Mouse (Mus musculus) adrenal gland, adult 2 months (tissue): ENCODE data around the gene Ublcp1. TPM values are rescaled to one million over a fixed set of nuclear protein-coding genes. Genes with fewer than 3 reads are reported as not detected.

ENCODE experiments used
- DNase-seq: peaks from one replicate; pipeline ENCODE4 v3.0.0; 2021
- microRNA-seq, 2 experiments: library from miRNA; unstranded; fragments of <30 nt; microRNA quantifications; one replicate each; pipeline ENCODE4 v1.2.0; 2021
- polyA plus RNA-seq: library from polyadenylated mRNA; depleted of rRNA; stranded (reverse); fragments of >200 nt; gene quantifications from 2 replicates; pipeline ENCODE4 v1.2.3, GENCODE M21; 2012; rRNA removed
- total RNA-seq, 2 experiments: library from RNA; stranded (reverse); gene quantifications; 2 replicates each; pipeline ENCODE4 v1.2.3; 2021

The Ublcp1 gene
- total and polyA plus RNA-seq, 3 experiments: 1.6 to 47.8 (median 34.3) TPM

DNA sequence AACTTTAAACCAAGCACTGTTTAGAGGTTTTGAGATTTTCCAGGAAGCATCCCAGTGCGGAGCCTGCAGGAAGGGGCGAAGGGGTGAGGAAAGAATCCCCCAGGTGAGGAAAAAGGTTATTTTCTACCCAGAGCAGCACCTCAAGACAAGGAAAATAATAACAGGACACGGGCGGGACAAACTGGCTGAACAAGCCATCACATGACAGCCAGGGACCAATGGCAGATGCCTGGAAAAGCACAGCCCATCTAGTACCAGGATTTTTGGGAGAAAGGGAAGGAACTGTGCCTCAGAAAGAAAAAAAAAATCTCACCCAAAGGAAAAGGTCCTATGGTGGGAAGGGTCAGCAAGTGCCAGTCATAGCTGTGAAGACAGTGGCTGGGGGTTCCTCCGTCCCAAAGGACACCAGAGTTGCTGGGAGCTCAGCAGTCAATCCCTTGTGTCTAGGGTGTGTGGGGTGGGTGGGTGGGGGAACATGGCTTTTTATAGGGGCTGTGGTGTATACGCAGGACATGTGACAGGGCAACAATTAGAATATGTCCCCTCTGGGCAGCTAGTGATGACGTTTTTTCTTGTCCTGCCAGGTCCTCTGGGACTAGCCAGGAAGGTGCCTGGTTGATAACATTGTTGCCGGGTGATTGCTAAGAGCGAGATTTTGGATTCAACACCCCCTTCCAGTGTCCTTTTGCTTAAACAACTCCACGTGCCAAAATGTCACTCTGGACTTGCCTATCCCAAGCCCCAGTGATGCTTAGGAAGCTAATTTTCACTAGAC is 47.8 kb downstream of the Ublcp1 start:
- no peak for DNase-seq

DNA sequence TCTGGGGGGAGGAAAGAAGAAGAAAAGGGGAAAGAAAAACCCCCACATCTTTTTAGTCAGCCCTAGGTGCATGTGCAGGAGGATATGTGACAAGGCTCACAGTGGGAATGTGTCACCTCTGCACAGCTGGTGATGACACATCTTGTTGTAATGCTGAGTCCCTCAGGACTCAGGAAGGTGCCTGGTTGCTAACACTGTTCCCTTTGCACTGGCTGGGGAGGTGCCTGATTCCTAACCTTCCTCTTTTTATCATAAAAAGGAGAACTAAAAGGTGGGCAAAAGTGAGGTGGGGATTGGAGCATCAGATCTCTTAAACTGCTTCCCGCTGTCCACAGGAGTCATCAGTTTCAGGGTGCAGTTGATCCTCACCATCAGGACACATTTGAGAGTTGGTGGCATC is 52.9 kb downstream of the Ublcp1 start:
- DNase-seq: no peak

GRCm38 (mm10) chr11:44414605-44415004 is 55.7 kb downstream of the Ublcp1 start:
- no peak for DNase-seq

DNA sequence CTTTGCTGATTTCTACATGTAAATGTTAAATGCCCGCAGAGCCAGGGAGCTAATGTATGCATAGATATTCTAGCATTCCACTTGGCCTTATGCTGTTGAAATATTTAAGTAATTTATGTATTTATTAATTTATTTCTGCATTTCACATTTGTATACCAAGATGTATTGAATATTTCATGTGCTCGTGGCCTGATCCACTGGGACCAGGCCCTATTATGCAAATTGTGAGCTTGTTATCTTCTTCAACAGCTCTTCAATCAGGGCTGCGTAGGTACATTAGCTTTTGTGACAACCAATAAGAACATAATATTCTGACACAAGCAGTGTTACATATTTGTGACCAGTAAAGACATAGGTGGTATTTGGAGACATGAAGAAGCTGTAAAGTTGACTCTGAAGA is 56.9 kb downstream of the Ublcp1 start:
- no peak for DNase-seq

DNA sequence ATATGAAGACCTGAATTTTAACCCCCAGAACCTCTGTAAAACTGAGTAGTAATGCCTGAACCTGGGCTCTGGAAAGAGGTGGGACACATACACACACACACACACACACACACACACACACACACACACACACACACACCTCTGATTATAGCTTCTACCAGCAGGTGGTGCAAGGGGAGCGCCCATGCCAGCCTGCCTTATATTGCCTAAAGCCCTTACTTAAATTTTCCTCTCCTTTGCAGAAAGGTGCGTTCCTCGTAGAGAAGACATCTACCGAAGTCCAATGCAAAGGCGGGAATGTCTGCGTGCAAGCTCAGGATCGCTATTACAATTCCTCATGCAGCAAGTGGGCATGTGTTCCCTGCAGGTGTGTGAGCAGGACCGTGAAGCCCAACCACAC is 58.0 kb downstream of the Ublcp1 start:
- DNase-seq: no peak

- DNase-seq: no peak
Observed at GRCm38 (mm10) chr11:44410413-44410812, 59.9 kb downstream of the Ublcp1 start.

DNA sequence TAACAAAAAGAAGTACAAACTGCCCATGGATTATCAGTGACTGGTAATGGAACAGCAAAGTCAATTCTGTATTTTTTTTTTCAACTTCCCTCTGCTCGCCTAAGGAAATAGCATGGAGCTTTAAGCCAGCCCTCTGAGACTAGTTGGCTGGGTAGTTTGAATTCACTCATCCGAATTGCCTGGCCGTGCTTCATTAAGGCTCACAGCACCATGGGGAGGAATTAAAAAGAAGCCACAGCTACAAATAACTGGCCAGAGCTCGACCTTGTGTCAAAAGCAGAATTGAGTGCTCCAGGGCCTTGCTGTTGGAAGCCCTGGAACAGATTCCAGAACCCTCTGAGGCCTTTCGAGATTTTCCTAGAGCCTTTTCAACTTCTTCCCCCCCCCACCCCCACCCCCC is 61.7 kb downstream of the Ublcp1 start:
- no peak for DNase-seq

DNA sequence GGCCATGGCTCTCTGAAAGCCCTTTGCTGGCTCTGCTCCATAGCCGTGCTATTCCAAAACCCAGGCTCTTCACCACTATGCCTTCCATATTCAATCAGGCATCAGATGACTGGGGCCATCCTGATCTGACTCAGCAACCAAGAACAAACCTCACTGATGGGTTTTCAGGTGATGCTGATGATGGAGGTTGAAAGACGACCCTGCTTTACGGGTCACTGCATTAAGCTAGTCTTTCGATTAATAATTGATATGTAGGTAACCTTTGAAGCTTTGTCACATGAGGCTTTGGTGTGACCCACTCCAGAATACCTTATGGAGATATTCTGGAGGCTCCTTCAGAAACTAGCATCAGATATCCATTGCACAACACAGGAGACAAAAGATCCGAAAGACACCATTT is 63.8 kb downstream of the Ublcp1 start:
- no peak for DNase-seq

DNA sequence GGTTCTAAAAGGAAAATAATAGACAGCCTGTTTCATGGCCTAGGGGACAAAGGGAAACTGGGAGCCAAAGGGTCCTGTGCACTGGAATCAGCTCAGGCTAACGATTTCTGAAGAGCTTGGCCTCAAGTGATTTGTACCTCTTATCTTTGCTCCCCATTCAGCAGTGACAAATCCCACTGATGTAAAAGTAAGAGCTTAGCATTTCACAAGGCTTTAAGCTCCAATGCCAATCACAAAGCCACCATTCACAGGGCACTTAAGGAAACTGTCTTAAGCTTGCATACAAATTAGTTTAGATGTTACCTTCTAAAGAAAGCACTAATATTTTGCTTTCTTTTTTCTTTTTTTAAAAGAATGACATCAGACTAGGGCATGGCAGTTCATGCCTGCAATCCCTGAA is 64.3 kb downstream of the Ublcp1 start:
- no peak for DNase-seq

DNA sequence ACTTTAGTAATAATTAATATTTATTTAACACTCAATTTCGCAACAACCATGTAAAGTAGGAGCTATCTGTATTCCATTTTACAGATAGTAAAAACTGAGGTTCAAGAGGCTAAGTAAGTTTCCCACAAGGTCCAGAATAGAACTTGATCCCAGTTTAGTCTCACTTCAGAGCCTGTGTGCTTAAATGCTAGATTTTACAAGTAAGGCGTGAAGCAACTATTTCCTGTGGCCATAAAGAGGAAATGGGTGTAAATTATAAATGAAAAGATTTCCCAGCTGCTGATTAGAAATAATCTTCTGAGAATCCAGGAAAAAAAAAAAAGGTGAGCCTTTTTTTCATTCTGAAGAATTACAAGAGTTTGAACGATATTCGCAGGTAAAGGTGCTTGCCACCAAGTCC is 65.2 kb downstream of the Ublcp1 start:
- DNase-seq: no peak

Small RNAs within 50 kb of the gene (microRNA-seq; reads per million reads assigned to microRNA genes)
- 0 reads per million in 2 experiments for gene Gm22121

Other genes starting within 250 kb of the Ublcp1 start
- gene Il12b, start 70.4 kb downstream of the Ublcp1 start, total RNA-seq: not detected
- not detected in 2 replicates for gene Il12b, start 70.4 kb downstream of the Ublcp1 start, polyA plus RNA-seq
- gene Rnf145, start 48.5 kb upstream of the Ublcp1 start, total RNA-seq: 10 to 100 TPM; 62.2 to 75.5 TPM
- 204 and 238 TPM in 2 replicates for gene Rnf145, start 48.5 kb upstream of the Ublcp1 start, polyA plus RNA-seq
- 10 to 100 TPM; 25.3 to 37.0 TPM for gene Ebf1, start 146.8 kb upstream of the Ublcp1 start, total RNA-seq
- 13.8 and 16.9 TPM in 2 replicates for gene Ebf1, start 146.8 kb upstream of the Ublcp1 start, polyA plus RNA-seq